Mouse (Mus musculus) ES-Bruce4 (cell line): ENCODE results near the gene Kat5. TPM values are rescaled to one million over a fixed set of nuclear protein-coding genes. Genes with fewer than 3 reads are reported as not detected.

Experiments
- H3K27ac ChIP-seq: 2 replicates; pipeline ENCODE4 v1.5.1; 2012; ENCODE audit warnings: low read length, inconsistent platforms; ENCODE audit not compliant: insufficient read depth
- H3K27me3 ChIP-seq: 2 replicates; pipeline ENCODE4 v1.6.1; 2012; ENCODE audit warnings: mild to moderate bottlenecking, low read length, inconsistent platforms; ENCODE audit not compliant: control insufficient read depth, poor library complexity, insufficient read depth, severe bottlenecking
- H3K36me3 ChIP-seq: 2 replicates; pipeline ENCODE4 v1.6.1; 2012; ENCODE audit warnings: inconsistent platforms, mild to moderate bottlenecking, low read length, moderate library complexity; ENCODE audit not compliant: control insufficient read depth, poor library complexity, insufficient read depth, severe bottlenecking
- H3K4me1 ChIP-seq: one replicate; pipeline ENCODE4 v1.8.1; 2011; ENCODE audit warnings: low read length; ENCODE audit not compliant: control insufficient read depth, insufficient read depth
- H3K4me3 ChIP-seq: 2 replicates; pipeline ENCODE4 v1.5.1; 2011; ENCODE audit warnings: low read depth, mild to moderate bottlenecking, low read length
- H3K9ac ChIP-seq: 2 replicates; pipeline ENCODE4 v1.6.1; 2012; ENCODE audit warnings: low read depth, mild to moderate bottlenecking, inconsistent platforms; ENCODE audit not compliant: poor library complexity, severe bottlenecking
- H3K9me3 ChIP-seq: replicated peaks from 2 replicates; pipeline ENCODE4 v1.6.1; 2012; ENCODE audit warnings: mild to moderate bottlenecking, low read length, inconsistent platforms; ENCODE audit not compliant: control insufficient read depth, poor library complexity, insufficient read depth, severe bottlenecking
- CTCF ChIP-seq: IDR thresholded peaks from one replicate; pipeline ENCODE4 v1.8.1; 2011; ENCODE audit warnings: low read depth, low read length
- EP300 ChIP-seq: IDR thresholded peaks from 2 replicates; pipeline ENCODE4 v1.6.1; 2011; ENCODE audit warnings: low read depth, low read length; ENCODE audit not compliant: insufficient read depth
- POLR2A ChIP-seq: IDR thresholded peaks from one replicate; pipeline ENCODE4 v1.8.1; 2011; ENCODE audit warnings: low read length; ENCODE audit not compliant: insufficient read depth
- polyA plus RNA-seq: library from polyadenylated mRNA; stranded (reverse); fragments of >200 nt; gene quantifications from 2 replicates; pipeline ENCODE4 v1.2.4, GENCODE M21; 2011; ENCODE audit warnings: low read depth; ENCODE audit not compliant: missing spikeins, insufficient read depth, insufficient read length

Gene Kat5
- polyA plus RNA-seq, 1 experiment: 50.9 TPM

DNA sequence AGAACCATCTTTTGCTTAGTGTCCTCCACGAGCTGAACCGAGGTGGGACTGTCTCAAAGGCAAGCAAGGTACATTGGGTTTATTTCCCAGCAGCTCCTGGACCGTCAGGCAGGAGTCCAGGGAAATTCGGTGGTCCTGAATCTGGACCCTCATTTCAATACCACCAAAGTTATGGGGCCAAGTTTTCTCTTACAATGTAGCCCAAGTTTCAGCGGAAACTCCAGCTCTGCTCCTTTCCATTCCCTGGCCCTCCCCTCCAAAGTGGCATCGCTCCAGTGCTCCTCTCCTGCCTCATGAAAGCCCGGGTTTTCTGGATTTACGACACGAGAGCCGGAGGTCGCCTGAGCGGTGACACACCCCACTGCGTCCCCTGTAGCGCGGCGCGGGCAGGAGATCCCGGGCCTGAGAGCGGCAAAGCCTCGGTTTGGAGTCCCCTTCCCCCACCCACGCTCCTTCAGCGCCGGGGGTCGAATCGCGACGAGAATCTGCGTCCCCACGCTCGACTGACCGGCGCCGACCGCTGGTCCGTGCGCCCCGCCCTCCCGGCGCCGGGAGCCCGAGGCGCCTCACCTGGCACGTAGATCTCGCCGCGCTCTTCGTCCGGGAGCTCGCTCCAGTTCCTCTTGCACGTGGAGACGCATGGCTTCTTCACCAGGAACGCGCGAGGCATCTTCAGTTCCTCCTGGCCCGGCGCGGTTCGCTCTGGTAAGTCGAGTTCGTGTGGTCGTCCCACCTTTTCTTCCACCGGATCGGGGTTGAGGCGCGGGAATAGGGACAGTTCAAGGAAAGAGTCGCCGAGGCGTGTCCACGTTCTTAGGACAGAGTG lies 50.2 kb downstream of the Kat5 start:
- H3K9ac ChIP-seq: peak overlapping the region; percentile 37
- H3K27ac ChIP-seq: no peak overlapping the region
- no peaks in the 10 kb centered on the region for H3K36me3 ChIP-seq
- no peaks in the 10 kb centered on the region for H3K4me1 ChIP-seq
- TF ChIP-seq CTCF (no peak), POLR2A (no peak), EP300 (no peak)
- H3K27me3 ChIP-seq: peaks cover 5% of the 10 kb centered on the region
- no peaks in the 10 kb centered on the region for H3K9me3 ChIP-seq
- H3K4me3 ChIP-seq: peak overlapping the region; percentile 56

DNA sequence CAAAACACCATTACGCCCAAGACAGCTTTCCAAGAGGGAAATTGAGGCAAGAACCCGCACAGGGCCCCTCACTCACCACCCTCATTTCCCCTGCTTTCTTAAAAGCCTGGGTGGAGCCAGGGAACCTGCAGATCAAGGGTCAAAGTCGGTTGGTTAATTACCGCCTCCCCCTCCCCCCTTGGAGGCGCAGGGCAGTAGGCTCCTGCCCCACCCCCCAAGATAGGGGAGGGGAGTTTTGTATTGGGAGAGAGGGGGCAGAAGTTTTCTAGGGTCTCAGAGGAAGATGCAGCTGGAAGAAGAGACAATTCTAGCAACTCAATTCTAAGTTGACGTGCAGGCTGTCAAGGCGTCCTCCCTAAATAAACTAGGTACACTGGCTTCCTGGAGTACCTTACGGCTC lies 50.8 kb downstream of the Kat5 start:
- H3K9me3 ChIP-seq: no peaks in the 10 kb centered on the region
- H3K27me3 ChIP-seq: peaks cover 5% of the 10 kb centered on the region
- H3K36me3 ChIP-seq: no peaks in the 10 kb centered on the region
- H3K27ac ChIP-seq: no peak overlapping the region
- no peaks in the 10 kb centered on the region for H3K4me1 ChIP-seq
- no peak overlapping the region for H3K9ac ChIP-seq
- no peak for TF ChIP-seq CTCF
- no peak overlapping the region for H3K4me3 ChIP-seq

DNA sequence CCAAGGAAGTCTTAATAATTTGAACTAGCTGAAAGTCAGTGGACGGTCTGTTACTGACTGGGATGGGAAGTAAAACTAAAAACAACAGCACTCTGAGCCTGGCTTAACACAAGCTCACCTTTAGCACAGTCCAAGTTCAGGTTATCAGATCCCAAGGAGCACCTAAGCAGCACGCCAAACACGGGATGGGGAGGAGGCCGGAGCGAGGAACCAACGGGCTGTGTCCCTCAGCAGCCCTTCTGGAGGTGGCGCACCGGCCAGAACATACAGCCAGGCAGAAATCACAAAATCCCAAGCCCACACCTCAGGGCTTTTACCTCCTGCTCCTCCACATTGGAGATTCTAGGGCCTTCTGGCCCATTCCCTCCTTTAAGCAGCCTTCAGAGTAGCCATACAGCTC lies 51.3 kb downstream of the Kat5 start:
- Histone ChIP-seq H3K27ac (no peak overlapping the region), H3K36me3 (no peaks in the 10 kb centered on the region), H3K27me3 (peaks cover 5% of the 10 kb centered on the region), H3K4me1 (no peaks in the 10 kb centered on the region), H3K4me3 (no peak overlapping the region), H3K9ac (no peak overlapping the region), H3K9me3 (no peaks in the 10 kb centered on the region)
- TF ChIP-seq POLR2A (no peak), CTCF (no peak), EP300 (no peak)

DNA sequence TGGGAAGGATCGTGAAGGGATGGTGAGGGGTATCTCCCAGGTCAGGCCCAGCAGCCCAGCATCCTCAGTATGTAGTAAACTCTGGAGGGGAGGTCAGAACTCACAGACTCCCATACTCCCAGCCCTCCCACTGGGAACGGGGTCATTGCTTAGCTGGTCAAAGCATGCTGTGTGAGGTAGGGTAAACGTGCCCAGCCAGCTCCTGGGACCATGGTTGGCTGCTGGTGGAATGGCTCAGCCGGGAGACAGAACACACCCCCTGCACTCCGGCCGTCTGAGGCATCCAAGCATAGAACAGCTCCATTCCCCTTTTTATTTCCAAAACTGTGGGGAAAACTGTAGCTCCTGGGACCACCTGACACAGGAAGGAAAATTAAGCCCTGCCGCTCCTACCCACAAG lies 51.9 kb downstream of the Kat5 start:
- H3K27ac ChIP-seq: no peak overlapping the region
- no peaks in the 10 kb centered on the region for H3K36me3 ChIP-seq
- peaks cover 5% of the 10 kb centered on the region for H3K27me3 ChIP-seq

DNA sequence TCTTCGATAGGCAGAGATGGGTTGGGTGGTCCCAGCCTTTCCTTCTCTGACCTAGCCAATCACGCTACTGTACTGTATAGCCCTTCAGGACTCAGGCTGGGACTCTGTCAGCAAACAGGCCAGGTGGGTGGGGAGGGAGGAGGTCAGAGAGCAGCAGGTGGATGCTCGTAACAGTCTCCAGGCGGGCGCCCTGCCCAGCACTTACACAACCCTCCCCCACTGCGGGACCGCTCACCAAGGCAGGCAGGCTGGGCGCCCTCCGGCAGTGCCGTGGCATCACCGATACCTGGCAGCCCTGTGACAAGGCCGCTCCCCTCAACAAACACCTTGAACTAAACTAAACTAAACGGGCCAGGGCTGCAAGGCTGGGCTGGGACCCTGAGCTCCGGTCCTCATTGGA lies 55.8 kb downstream of the Kat5 start:
- H3K27me3 ChIP-seq: no peaks in the 10 kb centered on the region
- TF ChIP-seq CTCF (no peak), EP300 (no peak), POLR2A (no peak)
- H3K27ac ChIP-seq: no peak overlapping the region
- peak overlapping the region; percentile 30 for H3K4me3 ChIP-seq
- no peaks in the 10 kb centered on the region for H3K36me3 ChIP-seq
- no peaks in the 10 kb centered on the region for H3K9me3 ChIP-seq
- peaks cover 4% of the 10 kb centered on the region for H3K4me1 ChIP-seq
- no peak overlapping the region for H3K9ac ChIP-seq

More for the DNA sequence above, 51.9 kb downstream of the Kat5 start:
- H3K4me1 ChIP-seq: no peaks in the 10 kb centered on the region
- H3K4me3 ChIP-seq: no peak overlapping the region
- no peaks in the 10 kb centered on the region for H3K9me3 ChIP-seq
- no peak overlapping the region for H3K9ac ChIP-seq
- TF ChIP-seq CTCF: no peak
- no peak for TF ChIP-seq EP300
- TF ChIP-seq POLR2A: no peak

DNA sequence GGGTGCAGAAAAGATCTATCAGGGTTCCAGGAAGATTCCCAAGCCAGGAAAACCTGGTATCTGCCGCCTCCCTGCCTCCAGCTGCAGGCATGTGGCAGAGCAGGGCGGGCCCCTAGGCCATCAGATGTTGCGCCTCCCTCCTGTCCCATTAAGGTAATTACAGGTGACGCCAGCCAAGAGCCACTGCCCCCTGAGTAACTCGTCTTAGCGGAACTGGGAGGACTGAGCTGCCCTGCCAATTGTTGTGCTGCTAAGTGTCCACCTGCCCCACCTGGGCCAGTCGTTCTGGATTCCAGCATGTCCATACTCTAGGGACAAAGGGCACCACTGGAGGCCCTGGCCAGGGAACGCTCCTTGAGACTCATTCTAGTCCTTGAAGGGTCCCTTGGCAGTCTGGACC lies 56.2 kb downstream of the Kat5 start:
- no peaks in the 10 kb centered on the region for H3K27me3 ChIP-seq
- H3K27ac ChIP-seq: no peak overlapping the region
- no peak overlapping the region for H3K4me3 ChIP-seq
- H3K4me1 ChIP-seq: peaks cover 4% of the 10 kb centered on the region
- H3K36me3 ChIP-seq: no peaks in the 10 kb centered on the region
- TF ChIP-seq EP300 (no peak), CTCF (no peak), POLR2A (no peak)
- no peaks in the 10 kb centered on the region for H3K9me3 ChIP-seq
- H3K9ac ChIP-seq: no peak overlapping the region

Other genes with a start within 250 kb of the Kat5 start
- 33.1 and 36.6 TPM in 2 replicates for gene Eif1ad, start 243.5 kb downstream of the Kat5 start, polyA plus RNA-seq
- 370 and 395 TPM in 2 replicates for gene Banf1, start 243.1 kb downstream of the Kat5 start, polyA plus RNA-seq
- gene Sart1, start 221.5 kb downstream of the Kat5 start, polyA plus RNA-seq: 49.1 and 67.8 TPM in 2 replicates
- gene Tsga10ip, start 207.7 kb downstream of the Kat5 start, polyA plus RNA-seq: 0.49 TPM in 1 of 2 replicates, not detected in the other
- gene Drap1, start 185.3 kb downstream of the Kat5 start, polyA plus RNA-seq: 138 and 154 TPM in 2 replicates
- gene AI837181, start 185.1 kb downstream of the Kat5 start, polyA plus RNA-seq: 17.5 and 21.9 TPM in 2 replicates
- gene Fosl1, start 162.7 kb downstream of the Kat5 start, polyA plus RNA-seq: 1.3 and 2.3 TPM in 2 replicates
- 3.3 and 4.2 TPM in 2 replicates for gene Ccdc85b, start 152.3 kb downstream of the Kat5 start, polyA plus RNA-seq
- gene Fibp, start 149.6 kb downstream of the Kat5 start, polyA plus RNA-seq: 37.7 and 47.6 TPM in 2 replicates
- gene Ctsw, start 141.7 kb downstream of the Kat5 start, polyA plus RNA-seq: 1.2 and 1.6 TPM in 2 replicates
- 21.5 and 24.6 TPM in 2 replicates for gene Efemp2, start 136.3 kb downstream of the Kat5 start, polyA plus RNA-seq
- gene Mus81, start 121.8 kb downstream of the Kat5 start, polyA plus RNA-seq: 14.4 and 19.6 TPM in 2 replicates
- 878 and 879 TPM in 2 replicates for gene Cfl1, start 119.8 kb downstream of the Kat5 start, polyA plus RNA-seq
- gene 1700020D05Rik, start 106.5 kb downstream of the Kat5 start, polyA plus RNA-seq: 0.99 and 1.5 TPM in 2 replicates
- gene Snx32, start 99.7 kb downstream of the Kat5 start, polyA plus RNA-seq: 6.4 and 7.7 TPM in 2 replicates
- gene Ovol1, start 49.6 kb downstream of the Kat5 start, polyA plus RNA-seq: 0.46 and 0.52 TPM in 2 replicates
- 1.9 TPM in 2 replicates for gene Ap5b1, start 42.2 kb downstream of the Kat5 start, polyA plus RNA-seq
- 47.2 and 56.5 TPM in 2 replicates for gene Rnaseh2c, start 8.4 kb downstream of the Kat5 start, polyA plus RNA-seq
- gene Rela, start 27.2 kb upstream of the Kat5 start, polyA plus RNA-seq: 28.5 and 32.9 TPM in 2 replicates
- 13.7 and 19.1 TPM in 2 replicates for gene Sipa1, start 53.5 kb upstream of the Kat5 start, polyA plus RNA-seq
- 25.8 and 27.8 TPM in 2 replicates for gene Map3k11, start 78.5 kb upstream of the Kat5 start, polyA plus RNA-seq
- gene Pcnx3, start 78.7 kb upstream of the Kat5 start, polyA plus RNA-seq: 39.7 and 43.7 TPM in 2 replicates
- gene Kcnk7, start 94.1 kb upstream of the Kat5 start, polyA plus RNA-seq: not detected in 2 replicates
- gene Ehbp1l1, start 116.1 kb upstream of the Kat5 start, polyA plus RNA-seq: 4.3 and 5.4 TPM in 2 replicates
- gene Fam89b, start 119.4 kb upstream of the Kat5 start, polyA plus RNA-seq: 13.1 and 14.6 TPM in 2 replicates
- 5.9 and 8.2 TPM in 2 replicates for gene Ltbp3, start 130.7 kb upstream of the Kat5 start, polyA plus RNA-seq
- 37.1 and 42.8 TPM in 2 replicates for gene Scyl1, start 161.2 kb upstream of the Kat5 start, polyA plus RNA-seq